Mouse (Mus musculus): ENCODE data around the gene Cpa2. TPM values are rescaled to one million over a fixed set of nuclear protein-coding genes. Genes with fewer than 3 reads are reported as not detected.
A peak's percentile ranks its signal among the peaks of the same experiment; 100 is the strongest.

Gene Cpa2
- total RNA-seq, 2 experiments from 2014 or later: not detected

- intact Hi-C loops (cut with DNase I): no loop called here
Observed at GRCm38 (mm10) chr6:30547274-30547645, 5.9 kb downstream of the Cpa2 start.

GRCm38 (mm10) chr6:30547656-30548306, 6.4 kb downstream of the Cpa2 start:
- intact Hi-C loops (cut with DNase I): no loop called here

More at GRCm38 (mm10) chr6:30547274-30547645, 5.9 kb downstream of the Cpa2 start:
- no peak for DNase-seq (ENCODE audit: low spot score)

GRCm38 (mm10) chr6:30549231-30549761, 7.9 kb downstream of the Cpa2 start:
- intact Hi-C loops (cut with DNase I): no loop called here
- no peak for DNase-seq (ENCODE audit: low spot score)

More at GRCm38 (mm10) chr6:30547656-30548306, 6.4 kb downstream of the Cpa2 start:
- no peak for DNase-seq (ENCODE audit: low spot score)

GRCm38 (mm10) chr6:30550496-30551192, 9.3 kb downstream of the Cpa2 start:
- intact Hi-C loops (cut with DNase I): no loop called here
- no peak for DNase-seq (ENCODE audit: low spot score)

- DNase-seq (ENCODE audit: low spot score): no peak
- intact Hi-C loops (cut with DNase I): no loop called here
Observed at GRCm38 (mm10) chr6:30551193-30551515, 9.8 kb downstream of the Cpa2 start.

DNA sequence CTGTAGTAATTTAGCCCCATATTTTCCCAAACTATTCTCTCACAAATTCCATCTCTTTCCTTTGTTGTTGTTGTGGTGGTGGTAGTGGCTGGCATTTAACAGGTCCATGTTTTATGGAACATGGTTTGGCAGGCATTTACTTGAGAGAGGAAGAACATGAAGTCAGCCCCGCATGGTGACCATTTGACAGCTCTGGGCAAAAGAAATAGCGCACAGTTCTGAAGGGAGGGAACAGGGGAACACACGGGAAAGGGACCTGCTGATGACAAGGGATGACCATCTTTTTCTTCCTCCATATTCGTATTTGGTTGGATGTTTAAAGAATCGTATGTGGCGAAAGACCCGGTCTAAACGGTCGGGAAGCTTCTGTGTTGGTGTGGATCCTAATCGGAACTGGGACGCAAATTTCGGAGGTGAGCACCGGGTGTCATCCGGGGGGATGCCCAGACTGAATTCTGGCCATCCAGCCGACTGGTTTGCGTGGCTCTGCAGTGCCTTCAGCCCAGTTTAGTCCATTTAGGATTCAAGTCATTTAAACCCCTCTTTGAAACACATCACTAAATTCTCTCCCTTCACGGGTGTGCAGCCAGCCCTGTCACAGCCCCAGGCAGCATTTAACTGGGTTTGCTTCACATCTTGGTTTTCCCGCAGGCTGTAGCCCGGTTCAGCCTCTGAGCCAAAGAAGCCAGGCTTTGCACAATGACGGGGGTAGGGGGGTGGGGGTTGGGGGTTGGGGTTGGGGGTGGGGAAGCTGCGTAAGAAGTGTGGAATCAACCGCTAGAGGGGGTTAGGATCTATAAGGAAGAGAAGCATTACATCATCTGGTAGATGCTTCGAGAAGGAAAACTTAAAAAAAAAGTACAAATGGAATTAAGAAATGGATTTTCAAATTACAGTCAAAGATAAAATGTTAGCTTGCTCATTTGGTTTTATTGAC, 10.5 kb downstream of the Cpa2 start:
- intact Hi-C loops (cut with DNase I): no loop called here
- DNase-seq (ENCODE audit: low spot score): no peak

DNA sequence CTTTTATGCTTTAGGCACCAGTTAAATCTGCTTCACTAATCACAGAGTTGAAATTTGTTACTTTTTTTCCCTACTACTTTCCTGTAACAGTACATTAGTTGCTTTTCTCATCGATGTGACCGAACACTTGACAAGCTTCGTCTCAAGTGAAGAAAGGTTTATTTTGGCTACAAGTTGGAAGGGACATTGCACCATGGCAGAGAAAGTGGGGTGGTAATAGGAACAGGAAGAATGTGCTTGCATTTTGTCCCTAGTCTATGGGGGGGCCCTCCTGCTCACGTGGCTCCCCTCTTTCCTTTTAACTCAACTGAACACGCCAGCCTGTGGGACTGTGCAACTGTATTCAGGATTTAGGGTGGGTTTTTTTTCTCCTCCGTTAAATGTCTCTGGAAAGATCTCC, 11.2 kb downstream of the Cpa2 start:
- DNase-seq (ENCODE audit: low spot score): no peak
- intact Hi-C loops (cut with DNase I): no loop called here

- DNase-seq (ENCODE audit: low spot score): no peak
- intact Hi-C loops (cut with DNase I): no loop called here
Observed at GRCm38 (mm10) chr6:30553381-30554010, 12.1 kb downstream of the Cpa2 start.

DNA sequence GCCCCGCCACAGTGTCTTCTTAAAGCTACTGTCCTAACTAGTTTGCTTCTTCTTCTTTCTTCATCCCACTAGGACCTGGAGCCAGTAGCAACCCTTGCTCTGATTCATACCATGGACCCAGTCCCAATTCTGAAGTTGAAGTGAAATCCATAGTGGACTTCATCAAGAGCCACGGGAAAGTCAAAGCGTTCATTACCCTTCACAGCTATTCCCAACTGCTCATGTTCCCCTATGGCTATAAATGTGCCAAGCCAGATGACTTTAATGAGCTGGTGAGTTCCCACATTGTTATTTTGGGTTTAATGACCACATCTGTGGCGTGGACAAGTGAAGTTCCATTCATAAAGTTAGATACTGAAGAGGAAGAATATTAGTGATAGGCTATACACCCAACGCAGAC, 12.7 kb downstream of the Cpa2 start:
- intact Hi-C loops (cut with DNase I): no loop called here
- no peak for DNase-seq (ENCODE audit: low spot score)

DNA sequence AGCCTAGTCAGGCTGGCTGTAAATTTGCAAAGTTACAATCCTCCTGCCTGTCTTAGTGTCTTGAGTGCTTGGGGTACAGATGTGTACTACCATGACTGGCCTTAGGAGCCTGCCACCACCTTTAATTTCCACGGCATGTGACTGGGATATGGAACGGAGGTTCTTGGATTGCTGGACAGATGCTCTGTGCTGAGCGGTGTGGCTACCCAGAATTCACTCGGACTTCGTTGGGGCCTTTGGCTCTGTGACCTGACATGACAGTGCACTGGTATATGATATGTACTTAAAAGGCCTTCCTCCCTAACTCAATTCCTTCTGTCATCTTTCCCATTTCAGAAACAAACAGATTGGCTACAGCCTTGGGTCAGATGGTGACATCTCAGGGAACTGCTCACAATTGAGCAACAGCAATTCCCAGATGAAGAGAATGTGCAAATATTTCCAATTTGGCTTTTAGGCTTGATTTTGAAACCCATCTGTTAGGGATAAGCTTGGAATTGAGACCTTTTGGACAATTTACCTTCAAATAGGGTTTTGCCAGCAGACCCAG, 13.3 kb downstream of the Cpa2 start:
- intact Hi-C loops (cut with DNase I): no loop called here
- no peak for DNase-seq (ENCODE audit: low spot score)

DNA sequence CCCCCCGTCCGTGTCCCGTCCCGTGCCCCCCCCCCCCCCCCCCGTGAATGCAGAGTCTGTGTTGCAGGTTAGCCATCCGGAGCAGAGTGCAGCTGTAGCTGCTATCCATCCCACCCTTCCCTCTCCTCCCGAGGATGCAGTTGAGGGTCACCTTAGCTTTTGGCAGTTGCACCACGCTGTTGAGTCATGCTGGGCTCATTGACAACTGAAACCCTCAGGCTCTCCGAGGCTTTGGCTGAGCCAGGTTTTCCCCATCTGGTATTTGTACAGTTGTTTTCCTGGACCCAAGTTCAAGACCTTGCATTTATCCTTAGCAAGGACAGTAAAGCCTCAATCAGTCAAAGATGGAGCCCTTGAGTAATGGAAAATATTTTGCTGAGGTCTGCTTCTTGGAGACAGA, 14.7 kb downstream of the Cpa2 start:
- peak; percentile 24 for DNase-seq (ENCODE audit: low spot score)
- intact Hi-C loops (cut with DNase I): no loop called here

DNA sequence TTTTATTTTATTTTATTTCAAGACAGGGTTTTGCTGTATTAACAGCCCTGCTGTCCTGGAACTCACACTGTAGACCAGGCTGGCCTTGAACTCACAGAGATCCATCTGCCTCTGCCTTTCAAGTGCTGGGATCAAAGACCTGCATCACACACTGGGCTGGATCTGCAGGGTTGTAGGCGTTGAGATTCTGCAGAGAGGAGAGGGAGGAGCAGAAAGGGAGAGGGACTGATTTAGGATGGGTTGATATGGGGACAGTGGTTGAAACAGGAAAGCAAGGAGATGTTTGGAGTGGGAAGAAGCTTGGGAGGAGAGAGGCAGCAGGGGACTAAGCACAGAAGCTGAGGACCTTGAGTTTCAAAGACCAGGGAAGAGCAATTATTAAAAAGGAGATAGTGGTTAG, 18.3 kb downstream of the Cpa2 start:
- intact Hi-C loops (cut with DNase I): no loop called here

GRCm38 (mm10) chr6:30562132-30562531, 20.8 kb downstream of the Cpa2 start:
- intact Hi-C loops (cut with DNase I): no loop called here
- DNase-seq (ENCODE audit: low spot score): no peak

More for the DNA sequence above, 18.3 kb downstream of the Cpa2 start:
- no peak for DNase-seq (ENCODE audit: low spot score)

DNA sequence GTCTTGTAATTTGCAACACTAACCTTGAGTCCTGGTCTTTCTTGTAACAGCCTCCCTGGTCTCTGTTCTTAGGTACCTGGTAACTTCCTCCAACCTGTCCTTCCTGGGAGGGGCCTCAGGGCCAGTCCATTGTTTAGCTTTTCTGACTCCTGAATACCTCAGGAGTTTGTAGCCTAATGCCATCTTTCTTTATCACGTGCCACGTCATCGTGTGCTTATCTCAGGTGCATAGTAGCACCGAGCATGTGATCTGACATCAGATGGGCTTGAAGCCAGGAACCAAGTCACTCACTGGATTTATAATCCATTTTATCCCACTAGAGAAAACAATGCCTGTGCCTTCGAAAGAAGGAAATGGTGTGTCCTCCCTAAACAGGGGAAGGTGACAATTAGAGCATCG, 22.2 kb downstream of the Cpa2 start:
- no peak for DNase-seq (ENCODE audit: low spot score)
- intact Hi-C loops (cut with DNase I): no loop called here

- DNase-seq (ENCODE audit: low spot score): no peak
- intact Hi-C loops (cut with DNase I): no loop called here
Observed at GRCm38 (mm10) chr6:30564051-30564450, 22.7 kb downstream of the Cpa2 start.

- intact Hi-C loops (cut with DNase I): no loop called here
- DNase-seq (ENCODE audit: low spot score): no peak
Observed at GRCm38 (mm10) chr6:30568069-30568468, 26.7 kb downstream of the Cpa2 start, which contains the start of gene Cpa4. Gene Cpa4, plus strand, starts transcription at chr6:30568369.

GRCm38 (mm10) chr6:30569331-30569730, 27.9 kb downstream of the Cpa2 start:
- no peak for DNase-seq (ENCODE audit: low spot score)
- intact Hi-C loops (cut with DNase I): no loop called here

GRCm38 (mm10) chr6:30570012-30570411, 28.6 kb downstream of the Cpa2 start:
- intact Hi-C loops (cut with DNase I): no loop called here
- no peak for DNase-seq (ENCODE audit: low spot score)

DNA sequence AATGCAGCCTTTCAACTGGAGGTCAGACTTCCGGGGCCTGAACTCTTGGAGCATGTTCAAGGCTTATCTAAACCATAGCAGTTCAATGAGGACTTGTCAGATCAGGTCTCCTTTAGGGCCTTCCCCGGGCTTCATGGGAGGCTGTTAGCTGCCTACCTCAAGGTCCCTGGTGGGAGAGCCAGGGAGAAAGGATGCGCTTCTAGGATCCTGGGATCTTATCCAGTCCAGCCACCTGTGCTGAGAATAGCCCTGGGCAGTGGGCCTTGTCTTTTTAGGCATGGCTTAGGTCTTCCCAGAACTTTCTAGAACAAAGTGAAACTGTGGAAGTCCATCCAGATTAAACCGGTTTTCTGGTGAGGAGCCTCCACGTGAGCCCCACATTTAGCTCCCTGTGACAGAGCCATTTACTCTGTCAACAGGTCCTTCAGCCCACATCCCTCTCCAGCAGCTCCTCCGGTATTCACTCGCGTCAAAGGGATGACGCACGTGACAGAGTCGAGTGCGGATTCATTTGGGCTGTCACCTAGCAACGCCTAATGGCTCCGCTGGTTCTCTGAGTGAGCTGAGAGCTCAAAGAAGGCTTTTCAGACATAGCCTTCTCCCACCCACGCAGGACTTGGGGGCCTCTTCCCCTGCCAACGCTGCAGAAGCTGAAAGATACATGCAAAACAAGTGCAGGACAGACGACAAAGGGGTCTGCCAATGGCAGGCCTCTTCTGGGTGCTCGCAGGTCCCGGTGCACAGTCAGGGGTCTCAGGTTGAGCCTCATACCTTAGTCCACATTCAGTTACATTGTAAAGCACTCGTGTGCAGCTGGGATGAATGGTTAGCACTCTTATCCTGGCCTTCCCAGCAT, 31.3 kb downstream of the Cpa2 start:
- intact Hi-C loops (cut with DNase I): no loop called here
- DNase-seq (ENCODE audit: low spot score): no peak
